Mouse (Mus musculus) hindbrain, embryonic 15.5 days (tissue): ENCODE results near the gene Hibadh. TPM values are rescaled to one million over a fixed set of nuclear protein-coding genes. Genes with fewer than 3 reads are reported as not detected.

Source experiments
- ATAC-seq: fragments of 200-750 bp; cut with Nextera tagmentation; 2 replicates; pipeline ENCODE4 v1.8.0; 2017; ENCODE audit warnings: low read depth, moderate number of reproducible peaks, moderate TSS enrichment; ENCODE audit not compliant: low FRiP score
- H3K27ac ChIP-seq: fragments of 300-500 bp; sonication (generic); replicated peaks from 2 replicates; pipeline ENCODE4 v1.5.1; 2015; ENCODE audit warnings: mild to moderate bottlenecking, inconsistent platforms
- H3K27me3 ChIP-seq: fragments of 300-500 bp; sonication (generic); 2 replicates; pipeline ENCODE4 v1.6.1; 2015; ENCODE audit warnings: control low read depth, inconsistent platforms
- H3K36me3 ChIP-seq: fragments of 300-500 bp; sonication (generic); 2 replicates; pipeline ENCODE4 v1.6.1; 2015; ENCODE audit warnings: control low read depth, inconsistent platforms
- H3K4me1 ChIP-seq: fragments of 300-500 bp; sonication (generic); replicated peaks from 2 replicates; pipeline ENCODE4 v1.6.1; 2015; ENCODE audit warnings: control low read depth, inconsistent platforms
- H3K4me2 ChIP-seq: fragments of 300-500 bp; sonication (generic); 2 replicates; pipeline ENCODE4 v1.6.1; 2015; ENCODE audit warnings: moderate library complexity, mild to moderate bottlenecking, inconsistent platforms
- H3K4me3 ChIP-seq: fragments of 300-500 bp; sonication (generic); 2 replicates; pipeline ENCODE4 v1.5.1; 2015; ENCODE audit warnings: mild to moderate bottlenecking, inconsistent platforms
- H3K9ac ChIP-seq: fragments of 300-500 bp; sonication (generic); 2 replicates; pipeline ENCODE4 v1.6.1; 2015; ENCODE audit warnings: inconsistent platforms
- H3K9me3 ChIP-seq: fragments of 300-500 bp; sonication (generic); 2 replicates; pipeline ENCODE4 v1.6.1; 2016; ENCODE audit warnings: control low read depth, inconsistent platforms
- WGBS: fragments of 180-500 bp; shearing (Covaris S2); methylation state at CpG from one replicate; pipeline ENCODE4 v1.1.7; 2015; 5-methylcytosine and 5-hydroxymethylcytosine counted together
- polyA plus RNA-seq: library from polyadenylated mRNA; unstranded; fragments of >200 nt; fragmentation: Nextera tagmentation; extraction: Ambion mirVana; gene quantifications from 2 replicates; pipeline ENCODE4 v1.2.1, GENCODE M21; 2015

The Hibadh gene
- polyA plus RNA-seq, 1 experiment from 2014 or later, result 67.9 TPM

GRCm38 (mm10) chr6:52507171-52507570 lies 133.0 kb downstream of the Hibadh start:
- no peaks in the 10 kb centered on the region for H3K36me3 ChIP-seq
- no peak overlapping the region for H3K27ac ChIP-seq
- H3K9me3 ChIP-seq, result no peaks in the 10 kb centered on the region
- no peak overlapping the region for H3K4me2 ChIP-seq
- no peak overlapping the region for H3K9ac ChIP-seq
- no peak overlapping the region for H3K4me3 ChIP-seq
- H3K27me3 ChIP-seq, result no peaks in the 10 kb centered on the region
- 37% methylated on average over 5 of the region's 5 CpGs for WGBS
- H3K4me1 ChIP-seq, result peaks cover 8% of the 10 kb centered on the region; the same call in 1 of the 2 replicates
- no peak for ATAC-seq

GRCm38 (mm10) chr6:52505777-52506755 lies 134.1 kb downstream of the Hibadh start:
- peaks cover 8% of the 10 kb centered on the region; the same call in 1 of the 2 replicates for H3K4me1 ChIP-seq
- WGBS, result 91% methylated on average over 9 of the region's 9 CpGs

GRCm38 (mm10) chr6:52504676-52505460 lies 135.3 kb downstream of the Hibadh start:
- H3K27me3 ChIP-seq, result no peaks in the 10 kb centered on the region
- no peak overlapping the region for H3K27ac ChIP-seq

More at GRCm38 (mm10) chr6:52505777-52506755, 134.1 kb downstream of the Hibadh start:
- ATAC-seq, result no peak
- Histone ChIP-seq H3K27ac (no peak overlapping the region), H3K4me2 (no peak overlapping the region), H3K9me3 (no peaks in the 10 kb centered on the region), H3K27me3 (no peaks in the 10 kb centered on the region), H3K4me3 (no peak overlapping the region), H3K36me3 (no peaks in the 10 kb centered on the region), H3K9ac (no peak overlapping the region)

GRCm38 (mm10) chr6:52502986-52503385 lies 137.2 kb downstream of the Hibadh start:
- Histone ChIP-seq H3K9me3 (no peaks in the 10 kb centered on the region), H3K9ac (no peak overlapping the region), H3K27me3 (no peaks in the 10 kb centered on the region), H3K4me3 (no peak overlapping the region), H3K36me3 (no peaks in the 10 kb centered on the region), H3K4me2 (no peak overlapping the region), H3K4me1 (peaks cover 8% of the 10 kb centered on the region; the same call in 1 of the 2 replicates), H3K27ac (no peak overlapping the region)
- WGBS, result 85% methylated on average over 2 of the region's 2 CpGs
- no peak for ATAC-seq

More at GRCm38 (mm10) chr6:52504676-52505460, 135.3 kb downstream of the Hibadh start:
- no peak overlapping the region for H3K4me2 ChIP-seq
- no peak overlapping the region for H3K4me3 ChIP-seq
- peaks cover 8% of the 10 kb centered on the region; the same call in 1 of the 2 replicates for H3K4me1 ChIP-seq
- H3K9ac ChIP-seq, result no peak overlapping the region
- no peak for ATAC-seq
- H3K9me3 ChIP-seq, result no peaks in the 10 kb centered on the region
- WGBS, result 72% methylated on average over 8 of the region's 8 CpGs
- no peaks in the 10 kb centered on the region for H3K36me3 ChIP-seq

- Histone ChIP-seq H3K4me3 (no peak overlapping the region), H3K4me2 (no peak overlapping the region), H3K9me3 (no peaks in the 10 kb centered on the region), H3K9ac (no peak overlapping the region), H3K27me3 (no peaks in the 10 kb centered on the region), H3K4me1 (no peaks in the 10 kb centered on the region), H3K27ac (no peak overlapping the region), H3K36me3 (no peaks in the 10 kb centered on the region)
- 79% methylated on average over 1 of the region's 1 CpGs for WGBS
- ATAC-seq, result no peak
Measured at GRCm38 (mm10) chr6:52501479-52501878, 138.7 kb downstream of the Hibadh start.

Other genes with a start within 250 kb of the Hibadh start
- gene Tax1bp1, start 73.3 kb upstream of the Hibadh start, polyA plus RNA-seq, result 142 and 161 TPM in 2 replicates